Mouse (Mus musculus) frontal cortex, adult (tissue): Measurements from ENCODE around the gene Smg6.

ENCODE experiments used
- ATAC-seq: cut with Nextera tagmentation; 2 replicates; pipeline ENCODE4 v1.9.2; 2017; ENCODE audit warnings: mild to moderate bottlenecking, moderate library complexity, mixed read lengths; ENCODE audit not compliant: low TSS enrichment

The Smg6 gene

DNA sequence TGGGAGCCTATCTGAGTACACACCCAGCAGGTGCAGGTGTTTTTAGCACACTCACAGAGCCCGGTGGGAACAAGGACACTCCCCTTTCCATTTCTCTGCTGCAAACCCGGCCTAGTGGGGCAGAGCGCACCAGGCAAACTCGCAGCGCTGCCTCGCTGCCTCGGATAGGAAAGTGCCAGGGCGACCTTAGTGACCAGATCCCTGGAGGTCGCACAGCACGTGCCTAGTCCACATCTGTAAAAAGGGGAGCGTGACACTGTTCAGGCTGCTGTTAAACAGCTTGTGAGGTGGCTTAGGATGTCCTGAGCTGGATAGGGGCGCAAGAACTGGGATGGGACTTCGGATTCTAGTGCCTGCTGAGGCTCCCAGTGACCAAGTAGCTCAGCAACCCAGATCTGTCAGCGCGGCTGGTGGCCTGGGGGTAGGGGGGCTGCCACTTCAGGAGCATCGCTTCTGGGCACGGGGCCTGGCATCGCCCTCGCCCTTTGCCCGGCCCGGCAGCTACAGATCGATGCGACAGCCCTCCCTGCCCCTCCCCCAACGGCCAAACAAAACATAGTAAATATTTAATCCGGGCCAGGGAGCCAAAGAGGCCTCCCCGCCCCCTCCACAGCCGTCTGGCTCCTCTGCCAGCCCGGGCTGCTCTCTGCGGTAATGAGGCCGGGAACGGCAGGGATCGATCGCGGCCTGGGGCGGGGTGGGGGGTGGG is 287.9 kb downstream of the Smg6 start:
- no peak for ATAC-seq
